Mouse (Mus musculus) heart, embryonic 12.5 days (tissue): ENCODE measurements around the gene Klf16. TPM values are rescaled to one million over a fixed set of nuclear protein-coding genes. Genes with fewer than 3 reads are reported as not detected.
A peak's percentile ranks its signal among the peaks of the same experiment; 100 is the strongest.

Experiments used
- ATAC-seq: fragments of 200-750 bp; cut with Nextera tagmentation; 2 replicates; pipeline ENCODE4 v1.8.0; 2017; ENCODE audit warnings: moderate TSS enrichment, moderate library complexity; ENCODE audit not compliant: insufficient number of reproducible peaks, low FRiP score
- H3K27ac ChIP-seq: fragments of 300-500 bp; sonication (generic); 2 replicates; pipeline ENCODE4 v1.5.1; 2016; ENCODE audit warnings: mild to moderate bottlenecking, moderate library complexity; ENCODE audit not compliant: poor library complexity, severe bottlenecking
- H3K27me3 ChIP-seq: fragments of 300-500 bp; sonication (generic); replicated peaks from 2 replicates; pipeline ENCODE4 v1.6.1; 2016; ENCODE audit warnings: mild to moderate bottlenecking, moderate library complexity
- H3K36me3 ChIP-seq: fragments of 300-500 bp; sonication (generic); 2 replicates; pipeline ENCODE4 v1.6.1; 2016; ENCODE audit warnings: mild to moderate bottlenecking, moderate library complexity
- H3K4me1 ChIP-seq: fragments of 300-500 bp; sonication (generic); replicated peaks from 2 replicates; pipeline ENCODE4 v1.6.1; 2016; ENCODE audit warnings: mild to moderate bottlenecking
- H3K4me2 ChIP-seq: fragments of 300-500 bp; sonication (generic); 2 replicates; pipeline ENCODE4 v1.6.1; 2016; ENCODE audit warnings: mild to moderate bottlenecking, moderate library complexity
- H3K4me3 ChIP-seq: fragments of 300-500 bp; sonication (generic); 2 replicates; pipeline ENCODE4 v1.5.1; 2016; ENCODE audit warnings: mild to moderate bottlenecking
- H3K9ac ChIP-seq: fragments of 300-500 bp; sonication (generic); 2 replicates; pipeline ENCODE4 v1.6.1; 2016; ENCODE audit warnings: mild to moderate bottlenecking, moderate library complexity
- H3K9me3 ChIP-seq: fragments of 300-500 bp; sonication (generic); replicated peaks from 2 replicates; pipeline ENCODE4 v1.6.1; 2016; ENCODE audit warnings: mild to moderate bottlenecking, moderate library complexity
- WGBS: fragments of 180-500 bp; shearing (Covaris S2); methylation state at CpG from one replicate; pipeline ENCODE4 v1.1.7; 2016; 5-methylcytosine and 5-hydroxymethylcytosine counted together
- microRNA-seq: library from miRNA; unstranded; fragments of <30 nt; microRNA quantifications from one replicate; pipeline ENCODE4, GENCODE M21; 2017
- polyA plus RNA-seq: library from polyadenylated mRNA; unstranded; fragments of >200 nt; fragmentation: Nextera tagmentation; extraction: Ambion mirVana; gene quantifications from 2 replicates; pipeline ENCODE4 v1.2.1, GENCODE M21; 2016

Klf16 gene
- polyA plus RNA-seq, 1 experiment from 2014 or later, result 7.9 TPM

DNA sequence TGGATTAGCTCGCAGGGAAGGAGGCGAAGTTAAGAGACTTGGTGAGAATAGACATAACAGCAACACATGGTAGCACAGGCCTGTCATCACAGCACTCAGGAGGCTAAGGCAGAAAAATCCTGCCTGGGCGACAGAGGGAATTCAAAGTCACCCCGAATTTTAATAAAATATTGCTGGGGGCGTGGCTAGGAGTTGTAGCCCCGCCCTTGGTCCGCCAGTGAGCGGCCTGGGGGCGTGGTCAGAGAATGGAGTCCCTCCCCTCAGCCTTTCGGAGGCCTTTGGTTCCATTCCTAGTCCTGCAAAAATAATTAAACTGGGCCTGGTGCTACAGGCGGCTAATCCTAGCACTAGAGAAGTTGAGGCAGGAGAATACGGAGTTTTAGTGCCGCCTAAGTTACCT is 41.4 kb downstream of the Klf16 start:
- no peak for ATAC-seq
- H3K4me2 ChIP-seq, result peak overlapping the region; percentile 48
- WGBS, result 10% methylated on average over 13 of the region's 13 CpGs
- H3K9me3 ChIP-seq, result no peaks in the 10 kb centered on the region
- no peak overlapping the region for H3K4me3 ChIP-seq
- no peaks in the 10 kb centered on the region for H3K36me3 ChIP-seq
- H3K27me3 ChIP-seq, result peaks cover 38% of the 10 kb centered on the region
- H3K4me1 ChIP-seq, result peaks cover 31% of the 10 kb centered on the region
- H3K27ac ChIP-seq, result no peak overlapping the region
- H3K9ac ChIP-seq, result no peak overlapping the region

DNA sequence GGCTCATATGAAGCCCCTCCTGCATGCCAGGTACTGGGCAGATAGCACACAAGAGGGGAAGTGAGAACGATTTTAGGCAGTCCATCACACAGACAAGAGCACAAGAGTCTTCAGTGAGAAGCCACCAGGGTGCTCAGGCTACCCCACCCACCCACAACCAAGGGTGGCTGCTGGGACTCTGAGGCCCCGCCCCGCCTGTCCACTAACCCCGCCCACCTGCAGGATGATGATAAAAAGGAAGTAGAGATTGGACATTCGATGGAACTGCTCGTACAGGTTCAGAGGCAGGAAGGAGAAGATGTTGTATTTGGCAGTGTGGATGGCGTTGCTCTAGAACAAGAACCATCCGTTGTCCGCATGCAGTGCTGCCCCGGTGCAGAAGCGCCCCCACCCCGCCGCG is 42.0 kb downstream of the Klf16 start:
- Histone ChIP-seq H3K27ac (no peak overlapping the region), H3K4me2 (peak overlapping the region; percentile 48), H3K36me3 (no peaks in the 10 kb centered on the region), H3K27me3 (peaks cover 39% of the 10 kb centered on the region), H3K4me3 (0 out of 2 replicates have a peak overlapping the region, but pooled peaks have one; percentile 9), H3K9ac (no peak overlapping the region), H3K9me3 (no peaks in the 10 kb centered on the region), H3K4me1 (peaks cover 28% of the 10 kb centered on the region)
- no peak for ATAC-seq
- WGBS, result 9% methylated on average over 14 of the region's 14 CpGs

DNA sequence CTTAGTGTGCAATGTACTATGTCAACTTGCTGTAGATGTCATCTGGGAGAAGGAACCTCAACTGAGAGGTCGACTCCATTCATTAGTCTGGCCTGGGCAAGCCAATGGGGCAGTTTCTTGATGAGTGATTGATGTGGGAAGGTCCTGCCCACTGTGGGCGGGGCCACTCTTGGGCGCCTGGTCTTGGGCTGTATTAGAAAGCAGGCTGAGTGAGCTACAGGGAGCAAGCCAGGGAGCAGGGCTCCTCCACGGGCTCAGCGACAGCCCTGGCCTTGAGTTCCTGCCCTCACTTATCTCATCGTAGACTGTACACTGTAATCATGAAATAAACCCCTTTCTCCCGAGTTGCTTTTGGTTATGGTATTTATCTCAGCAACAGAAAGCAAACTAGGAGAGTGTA is 43.4 kb downstream of the Klf16 start:
- Histone ChIP-seq H3K9ac (no peak overlapping the region), H3K9me3 (no peaks in the 10 kb centered on the region), H3K4me1 (peaks cover 18% of the 10 kb centered on the region), H3K27me3 (peaks cover 45% of the 10 kb centered on the region), H3K27ac (no peak overlapping the region), H3K4me3 (no peak overlapping the region), H3K36me3 (no peaks in the 10 kb centered on the region), H3K4me2 (no peak overlapping the region)
- WGBS, result 10% methylated on average over 7 of the region's 7 CpGs
- ATAC-seq, result no peak

DNA sequence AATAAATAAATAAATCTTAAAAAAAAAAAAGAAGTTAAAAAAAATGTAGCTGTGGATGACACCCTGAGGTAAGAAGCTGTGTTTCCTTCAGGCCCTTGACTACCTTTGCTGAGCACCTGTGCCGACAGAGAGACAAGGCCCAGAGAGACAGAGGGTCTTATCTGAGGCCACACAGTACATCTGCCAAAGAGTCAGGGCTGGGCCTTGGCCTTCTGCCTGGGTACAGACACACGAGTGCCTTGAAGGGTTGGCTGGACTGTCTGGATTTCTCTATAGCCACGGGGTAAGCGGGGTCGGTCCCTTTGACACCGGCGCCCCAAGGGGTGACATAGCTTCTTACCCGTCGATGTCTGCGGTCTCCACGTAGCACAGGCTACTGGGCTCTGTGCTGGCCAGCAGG is 44.3 kb downstream of the Klf16 start:
- WGBS, result 82% methylated on average over 11 of the region's 11 CpGs
- Histone ChIP-seq H3K9me3 (no peaks in the 10 kb centered on the region), H3K27ac (no peak overlapping the region), H3K4me3 (no peak overlapping the region), H3K9ac (no peak overlapping the region), H3K4me1 (peaks cover 17% of the 10 kb centered on the region), H3K36me3 (no peaks in the 10 kb centered on the region), H3K4me2 (no peak overlapping the region), H3K27me3 (peaks cover 43% of the 10 kb centered on the region)
- no peak for ATAC-seq

DNA sequence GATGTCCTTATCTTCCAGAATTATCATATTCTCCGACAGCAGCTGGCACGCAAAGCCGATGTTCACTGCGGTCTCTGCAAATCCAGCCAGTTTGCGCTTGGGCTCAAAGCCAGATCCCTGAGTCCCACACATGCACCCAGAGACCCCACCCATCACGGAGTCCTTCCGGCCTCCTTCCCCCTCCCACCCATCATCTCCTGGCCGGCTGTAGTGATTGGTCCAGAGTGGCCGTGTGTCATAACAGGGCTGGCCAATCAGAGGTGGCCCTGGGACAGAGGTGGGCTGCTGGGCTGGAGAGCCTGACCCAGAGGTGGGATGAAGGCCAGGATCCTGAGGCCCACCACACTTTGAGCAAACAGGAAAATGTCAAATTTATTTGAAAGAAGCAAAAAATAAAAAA is 50.9 kb downstream of the Klf16 start:
- H3K4me2 ChIP-seq, result peak overlapping the region; percentile 6; the same call in 1 of the 2 replicates
- peak; percentile 46; the same call in 1 of the 2 replicates for ATAC-seq

DNA sequence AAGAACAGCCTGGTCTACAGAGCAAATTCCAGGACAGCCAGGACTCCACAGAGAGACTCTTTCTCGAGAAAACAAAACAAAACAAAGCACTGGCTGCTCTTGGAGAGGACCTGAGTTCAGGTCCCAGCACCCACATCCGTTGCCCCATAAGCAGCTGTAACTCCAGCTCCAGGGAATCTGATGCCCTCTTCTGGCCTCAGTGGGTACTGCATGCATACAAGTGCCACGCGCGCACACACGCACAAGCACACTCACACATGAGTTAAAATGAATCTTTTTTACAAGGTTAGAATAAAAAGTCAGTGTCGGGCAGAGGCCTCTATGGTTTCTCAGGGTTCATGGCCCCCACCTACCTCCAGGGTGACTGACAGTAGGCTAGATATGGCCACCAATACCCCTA is 53.8 kb downstream of the Klf16 start:
- Histone ChIP-seq H3K4me2 (no peak overlapping the region), H3K36me3 (no peaks in the 10 kb centered on the region), H3K9ac (no peak overlapping the region), H3K9me3 (peaks cover 7% of the 10 kb centered on the region; the same call in 1 of the 2 replicates), H3K4me3 (no peak overlapping the region), H3K27ac (no peak overlapping the region), H3K27me3 (peaks cover 13% of the 10 kb centered on the region; the same call in 1 of the 2 replicates), H3K4me1 (no peaks in the 10 kb centered on the region)
- 90% methylated on average over 7 of the region's 7 CpGs for WGBS
- no peak for ATAC-seq

More for the DNA sequence above, 50.9 kb downstream of the Klf16 start:
- peaks cover 7% of the 10 kb centered on the region; the same call in 1 of the 2 replicates for H3K9me3 ChIP-seq
- H3K36me3 ChIP-seq, result no peaks in the 10 kb centered on the region
- no peak overlapping the region for H3K27ac ChIP-seq
- 21% methylated on average over 9 of the region's 9 CpGs for WGBS
- no peak overlapping the region for H3K9ac ChIP-seq
- H3K4me3 ChIP-seq, result no peak overlapping the region
- no peaks in the 10 kb centered on the region for H3K4me1 ChIP-seq
- H3K27me3 ChIP-seq, result peaks cover 21% of the 10 kb centered on the region

DNA sequence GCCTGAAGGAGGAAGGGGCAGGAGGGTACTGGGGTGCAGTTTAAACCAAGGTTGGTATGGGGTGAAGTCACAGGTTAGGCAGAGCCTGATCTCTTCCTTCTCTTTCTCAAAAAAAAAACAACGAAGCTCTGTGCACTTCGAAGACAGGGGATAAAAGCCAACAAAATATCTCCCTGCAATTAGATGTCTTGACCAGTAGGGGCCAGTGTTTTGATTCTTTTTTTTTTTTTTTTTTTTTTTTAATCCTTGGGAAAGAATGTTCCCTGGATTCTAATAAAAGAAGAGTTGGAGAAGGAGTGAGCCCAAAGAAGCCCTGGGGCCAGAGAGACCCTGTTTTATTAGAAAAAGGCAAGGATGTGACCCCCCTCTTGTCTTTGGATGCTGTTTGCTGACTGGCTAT is 57.8 kb downstream of the Klf16 start:
- ATAC-seq, result no peak
- no peak overlapping the region for H3K27ac ChIP-seq
- H3K4me2 ChIP-seq, result no peak overlapping the region
- H3K9ac ChIP-seq, result no peak overlapping the region
- peaks cover 3% of the 10 kb centered on the region; the same call in 1 of the 2 replicates for H3K4me1 ChIP-seq
- WGBS, result 59% methylated on average over 2 of the region's 2 CpGs
- peaks cover 22% of the 10 kb centered on the region for H3K27me3 ChIP-seq
- no peaks in the 10 kb centered on the region for H3K36me3 ChIP-seq
- H3K4me3 ChIP-seq, result no peak overlapping the region
- peaks cover 7% of the 10 kb centered on the region; the same call in 1 of the 2 replicates for H3K9me3 ChIP-seq

Small RNA genes lying within 50 kb of the gene (microRNA-seq; reads per million reads assigned to microRNA genes)
- not detected for gene Mir6912

Other genes starting within 250 kb of the Klf16 start
- 1.0 and 1.5 TPM in 2 replicates for gene Pcsk4, start 247.8 kb downstream of the Klf16 start, polyA plus RNA-seq
- 3.1 and 3.7 TPM in 2 replicates for gene Reep6, start 247.4 kb downstream of the Klf16 start, polyA plus RNA-seq
- gene Adamtsl5, start 228.9 kb downstream of the Klf16 start, polyA plus RNA-seq, result 5.3 and 6.7 TPM in 2 replicates
- not detected in 2 replicates for gene Plk5, start 220.9 kb downstream of the Klf16 start, polyA plus RNA-seq
- 6.1 and 6.2 TPM in 2 replicates for gene Mex3d, start 189.7 kb downstream of the Klf16 start, polyA plus RNA-seq
- gene Mbd3, start 177.8 kb downstream of the Klf16 start, polyA plus RNA-seq, result 176 and 181 TPM in 2 replicates
- gene Uqcr11, start 170.5 kb downstream of the Klf16 start, polyA plus RNA-seq, result 951 and 1,026 TPM in 2 replicates
- gene Tcf3, start 143.7 kb downstream of the Klf16 start, polyA plus RNA-seq, result 85.8 and 89.4 TPM in 2 replicates
- gene Onecut3, start 82.5 kb downstream of the Klf16 start, polyA plus RNA-seq, result not detected in 2 replicates
- gene Atp8b3, start 38.2 kb downstream of the Klf16 start, polyA plus RNA-seq, result 0.05 and 0.17 TPM in 2 replicates
- gene Rexo1, start 15.8 kb downstream of the Klf16 start, polyA plus RNA-seq, result 21.5 and 22.2 TPM in 2 replicates
- gene Abhd17a, start 13.0 kb upstream of the Klf16 start, polyA plus RNA-seq, result 99.4 and 105 TPM in 2 replicates
- gene Scamp4, start 25.6 kb upstream of the Klf16 start, polyA plus RNA-seq, result 67.4 and 70.0 TPM in 2 replicates
- gene Adat3, start 25.6 kb upstream of the Klf16 start, polyA plus RNA-seq, result 3.5 and 4.1 TPM in 2 replicates
- gene Gm49322, start 28.7 kb upstream of the Klf16 start, polyA plus RNA-seq, result 2.4 and 2.6 TPM in 2 replicates
- gene Csnk1g2, start 45.5 kb upstream of the Klf16 start, polyA plus RNA-seq, result 131 and 136 TPM in 2 replicates
- 64.9 and 65.7 TPM in 2 replicates for gene Btbd2, start 79.8 kb upstream of the Klf16 start, polyA plus RNA-seq
- gene Mknk2, start 100.8 kb upstream of the Klf16 start, polyA plus RNA-seq, result 99.6 and 102 TPM in 2 replicates
- gene Mob3a, start 124.7 kb upstream of the Klf16 start, polyA plus RNA-seq, result 34.8 and 38.1 TPM in 2 replicates
- gene Izumo4, start 124.9 kb upstream of the Klf16 start, polyA plus RNA-seq, result 13.2 and 18.4 TPM in 2 replicates
- gene Ap3d1, start 164.9 kb upstream of the Klf16 start, polyA plus RNA-seq, result 56.5 and 58.9 TPM in 2 replicates
- 25.7 and 30.9 TPM in 2 replicates for gene Dot1l, start 177.9 kb upstream of the Klf16 start, polyA plus RNA-seq
- 51.2 and 58.3 TPM in 2 replicates for gene Sf3a2, start 220.9 kb upstream of the Klf16 start, polyA plus RNA-seq
- gene Plekhj1, start 221.3 kb upstream of the Klf16 start, polyA plus RNA-seq, result 82.4 and 83.2 TPM in 2 replicates
- gene Amh, start 227.9 kb upstream of the Klf16 start, polyA plus RNA-seq, result 0.14 and 0.23 TPM in 2 replicates
- 6.1 and 6.7 TPM in 2 replicates for gene Jsrp1, start 236.2 kb upstream of the Klf16 start, polyA plus RNA-seq
- gene Oaz1, start 249.3 kb upstream of the Klf16 start, polyA plus RNA-seq, result 1,577 and 1,597 TPM in 2 replicates